Mouse (Mus musculus): ENCODE measurements around the gene Yes1.
"Not testable (repeated sequence)": the region's sequence is repeated elsewhere in the genome, so short reads cannot be mapped to it uniquely, and the experiment has no call there.

The Yes1 gene

GRCm38 (mm10) chr5:32610801-32611340, at the start of gene Yes1:
Gene Yes1 (plus strand): TSS chr5:32611171.
- no peak for DNase-seq (ENCODE audit: extremely low spot score, low read depth, low spot score)

DNA sequence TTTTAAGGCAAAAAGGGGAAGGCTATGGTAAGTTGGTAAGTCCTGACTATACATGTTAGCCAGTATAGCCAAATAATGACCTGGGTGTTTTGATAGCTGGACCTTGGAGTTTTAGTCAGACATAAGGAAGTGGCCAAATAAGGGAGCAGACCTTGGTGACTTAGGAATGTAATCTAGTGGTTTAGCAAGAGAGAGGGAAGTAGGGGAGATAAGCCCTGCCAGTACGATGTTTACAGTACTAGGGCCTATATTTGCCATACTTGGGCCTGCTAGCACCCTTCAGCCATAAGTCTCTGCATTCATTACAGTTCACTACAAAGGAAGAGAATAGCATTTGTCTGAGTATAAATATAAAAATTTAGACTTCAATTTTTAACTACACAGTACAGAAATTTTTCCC, 46.3 kb upstream of the Yes1 start:
- no peak for DNase-seq (ENCODE audit: extremely low spot score, low read depth, low spot score)

GRCm38 (mm10) chr5:32571802-32572201, 39.2 kb upstream of the Yes1 start:
- DNase-seq (ENCODE audit: extremely low spot score, low read depth, low spot score), result no peak

GRCm38 (mm10) chr5:32588136-32588535, 22.8 kb upstream of the Yes1 start:
- no peak for DNase-seq (ENCODE audit: extremely low spot score, low read depth, low spot score)

GRCm38 (mm10) chr5:32593793-32594192, 17.2 kb upstream of the Yes1 start:
- no peak for DNase-seq (ENCODE audit: extremely low spot score, low read depth, low spot score)

- no peak for DNase-seq (ENCODE audit: extremely low spot score, low read depth, low spot score)
Observed at GRCm38 (mm10) chr5:32594358-32594757, 16.6 kb upstream of the Yes1 start.

- DNase-seq (ENCODE audit: extremely low spot score, low read depth, low spot score), result no peak
Observed at GRCm38 (mm10) chr5:32605911-32606310, 5.1 kb upstream of the Yes1 start.

- no peak for DNase-seq (ENCODE audit: extremely low spot score, low read depth, low spot score)
Observed at GRCm38 (mm10) chr5:32607776-32608355, 3.1 kb upstream of the Yes1 start.

- no peak for DNase-seq (ENCODE audit: extremely low spot score, low read depth, low spot score)
Observed at GRCm38 (mm10) chr5:32608516-32608915, 2.5 kb upstream of the Yes1 start.

DNA sequence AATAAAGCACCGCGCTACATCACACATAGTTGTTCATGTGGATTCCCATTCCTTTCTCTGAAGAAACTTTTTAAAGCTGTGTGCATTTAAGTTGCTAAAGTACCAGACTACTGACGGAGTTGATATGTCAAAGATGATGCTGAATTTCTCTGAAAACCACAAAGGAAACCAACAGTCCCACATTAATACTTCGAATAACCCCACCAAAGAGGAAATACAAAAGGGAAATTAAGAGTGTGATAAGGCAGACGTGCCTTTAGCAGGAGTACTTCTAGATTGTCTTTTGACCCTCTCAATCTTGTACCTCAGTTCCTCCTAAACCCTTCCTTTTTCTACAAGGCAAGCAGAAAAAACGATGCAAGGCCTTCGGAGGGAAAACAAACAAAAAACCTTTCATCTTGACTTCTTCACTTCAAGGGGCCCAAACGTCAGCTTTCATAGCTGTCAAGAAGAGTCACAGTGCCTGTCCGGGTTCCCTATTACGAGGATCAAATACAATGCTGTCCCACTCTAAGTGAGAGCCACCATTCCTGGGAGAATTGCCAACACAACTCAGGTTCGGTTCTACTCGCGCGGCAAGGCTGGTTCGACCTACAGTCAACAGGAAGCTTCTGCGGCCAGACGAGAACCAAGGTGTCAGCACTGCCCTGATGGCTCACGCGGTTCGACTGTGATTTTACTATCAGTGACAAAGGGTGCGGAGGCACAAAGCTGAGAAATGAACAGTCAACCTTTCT, 739 bp upstream of the Yes1 start:
- no peak for DNase-seq (ENCODE audit: extremely low spot score, low read depth, low spot score)

DNA sequence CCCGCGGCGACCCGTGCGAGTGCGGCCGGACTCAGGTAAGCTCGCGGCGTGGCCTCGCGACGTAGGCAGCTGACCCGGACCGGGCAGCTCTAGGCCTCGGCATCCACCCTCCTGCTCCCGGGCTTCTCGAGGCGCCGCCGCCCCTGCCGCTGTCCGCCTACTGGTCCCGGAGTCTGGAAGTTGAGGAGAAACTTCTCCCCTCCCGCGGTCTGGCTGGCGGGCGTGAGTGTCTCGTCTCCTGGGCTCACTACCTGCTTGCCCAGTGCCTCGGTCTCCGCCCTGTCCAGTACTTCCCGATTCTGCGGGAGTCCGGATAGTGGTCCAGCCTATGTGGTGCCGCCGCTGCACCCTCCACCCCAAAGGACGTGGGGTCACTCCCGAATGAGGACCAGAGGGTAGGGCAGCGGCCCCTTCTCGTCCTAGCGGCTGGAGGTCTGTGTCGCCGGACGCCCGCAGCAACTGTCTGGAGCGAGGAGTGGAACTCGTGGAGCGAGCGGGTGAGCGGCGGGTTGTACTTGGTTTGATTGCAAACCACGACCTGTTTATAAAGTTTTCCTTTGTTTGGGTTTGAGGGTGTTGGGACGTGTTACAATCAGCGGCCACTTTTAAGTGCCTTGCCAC, 480 bp downstream of the Yes1 start:
- no peak for DNase-seq (ENCODE audit: extremely low spot score, low read depth, low spot score)

GRCm38 (mm10) chr5:32614291-32614690, 3.3 kb downstream of the Yes1 start:
- no peak for DNase-seq (ENCODE audit: extremely low spot score, low read depth, low spot score)

DNA sequence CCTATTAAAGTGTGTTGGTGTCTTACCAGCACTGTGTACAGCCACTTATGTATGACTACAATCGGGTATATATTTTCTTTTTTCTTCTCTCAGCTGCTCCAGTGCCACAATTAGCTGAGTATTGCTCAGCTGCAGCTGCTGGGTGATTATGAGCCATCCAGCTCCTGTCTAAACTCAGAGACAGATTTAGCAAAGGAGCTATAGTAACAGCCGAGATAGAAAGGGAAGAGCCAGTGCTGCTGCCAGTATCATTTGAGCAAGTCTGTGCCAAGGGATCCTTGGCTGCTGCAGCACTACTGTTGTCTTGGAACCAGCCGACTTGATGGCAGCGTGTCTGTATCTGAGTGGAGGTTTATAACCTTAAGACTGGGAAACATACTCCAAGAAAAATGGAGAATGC, 3.7 kb downstream of the Yes1 start:
- DNase-seq (ENCODE audit: extremely low spot score, low read depth, low spot score), result no peak

DNA sequence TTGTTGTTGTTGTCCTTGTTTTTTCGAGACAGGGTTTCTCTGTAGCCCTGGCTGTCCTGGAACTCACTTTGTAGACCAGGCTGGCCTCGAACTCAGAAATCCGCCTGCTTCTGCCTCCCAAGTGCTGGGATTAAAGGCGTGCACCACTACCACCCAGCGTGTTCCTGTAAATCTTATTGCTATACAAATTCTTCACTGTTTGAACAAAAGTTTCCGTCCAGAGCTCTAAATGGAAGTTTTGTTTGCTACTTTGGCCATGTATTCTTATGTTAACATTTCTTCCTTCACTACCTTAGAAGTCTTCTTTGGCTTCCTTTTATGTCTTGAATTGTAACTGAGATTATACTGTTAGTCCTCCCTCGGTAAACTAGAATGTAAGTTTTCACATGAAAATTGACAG, 5.5 kb downstream of the Yes1 start:
- not testable (repeated sequence) for DNase-seq (ENCODE audit: extremely low spot score, low read depth, low spot score)

- DNase-seq (ENCODE audit: extremely low spot score, low read depth, low spot score), result no peak
Observed at GRCm38 (mm10) chr5:32617851-32618250, 6.9 kb downstream of the Yes1 start.

DNA sequence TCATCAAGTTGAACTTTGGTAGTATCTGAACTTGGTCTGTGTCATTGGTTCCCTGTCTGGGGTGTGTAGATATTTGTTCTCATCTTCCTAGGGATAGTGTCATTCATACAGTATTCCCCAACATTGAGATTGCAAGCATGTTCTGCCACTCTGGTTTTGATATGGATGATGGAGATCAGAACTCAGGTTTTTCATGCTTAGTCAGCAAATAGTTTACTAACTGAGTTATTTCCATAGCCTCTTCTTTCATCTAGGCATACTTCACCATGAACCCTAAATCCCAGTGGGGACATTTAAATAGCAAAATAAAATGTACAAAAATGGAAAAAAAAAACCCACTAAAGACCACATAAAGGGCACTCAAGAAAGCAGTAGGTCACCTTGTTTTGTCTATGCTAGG, 12.7 kb downstream of the Yes1 start:
- DNase-seq (ENCODE audit: extremely low spot score, low read depth, low spot score), result no peak

DNA sequence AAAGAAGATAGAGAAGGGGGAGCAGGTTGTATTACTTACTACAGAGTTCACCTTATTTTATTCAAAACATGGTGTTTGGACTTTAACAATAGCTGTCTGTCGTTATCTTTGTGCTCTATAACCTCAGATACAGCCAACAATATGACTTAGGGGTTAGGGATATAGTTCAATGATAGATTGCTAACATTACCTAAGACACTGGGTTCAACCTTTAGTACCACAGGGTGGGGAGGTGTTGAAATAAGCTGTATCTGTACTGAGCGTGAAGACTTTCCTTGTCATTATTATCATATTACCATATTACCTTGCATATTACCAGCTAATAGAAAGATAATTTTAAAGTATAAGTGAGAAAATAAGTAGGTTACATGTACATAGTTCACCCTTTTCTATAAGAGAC, 13.8 kb downstream of the Yes1 start:
- DNase-seq (ENCODE audit: extremely low spot score, low read depth, low spot score), result no peak

DNA sequence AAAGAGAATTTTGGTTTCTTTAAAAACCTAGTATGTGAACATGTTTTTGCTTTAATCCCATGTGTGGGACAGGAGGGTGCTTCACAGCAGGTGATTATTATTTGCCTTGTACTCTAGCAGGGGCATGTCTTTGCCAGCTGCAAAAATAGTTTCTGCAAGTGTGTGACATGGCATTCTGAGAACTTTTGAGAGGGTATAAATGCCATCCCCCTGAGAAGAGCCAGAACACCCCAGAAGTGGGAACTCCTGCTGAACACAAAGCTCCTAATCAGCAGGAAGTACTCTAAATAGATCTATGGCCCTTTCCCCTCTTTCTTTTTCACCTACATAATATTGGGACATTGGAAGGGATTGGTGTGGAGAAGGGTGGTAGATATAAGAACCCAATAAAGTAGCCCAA, 22.2 kb downstream of the Yes1 start:
- no peak for DNase-seq (ENCODE audit: extremely low spot score, low read depth, low spot score)

GRCm38 (mm10) chr5:32657386-32657785, 46.4 kb downstream of the Yes1 start:
- DNase-seq (ENCODE audit: extremely low spot score, low read depth, low spot score), result no peak

GRCm38 (mm10) chr5:32682475-32682874, 71.5 kb downstream of the Yes1 start:
- no peak for DNase-seq (ENCODE audit: extremely low spot score, low read depth, low spot score)

- no peak for DNase-seq (ENCODE audit: extremely low spot score, low read depth, low spot score)
Observed at GRCm38 (mm10) chr5:32693411-32693810, 82.4 kb downstream of the Yes1 start.

DNA sequence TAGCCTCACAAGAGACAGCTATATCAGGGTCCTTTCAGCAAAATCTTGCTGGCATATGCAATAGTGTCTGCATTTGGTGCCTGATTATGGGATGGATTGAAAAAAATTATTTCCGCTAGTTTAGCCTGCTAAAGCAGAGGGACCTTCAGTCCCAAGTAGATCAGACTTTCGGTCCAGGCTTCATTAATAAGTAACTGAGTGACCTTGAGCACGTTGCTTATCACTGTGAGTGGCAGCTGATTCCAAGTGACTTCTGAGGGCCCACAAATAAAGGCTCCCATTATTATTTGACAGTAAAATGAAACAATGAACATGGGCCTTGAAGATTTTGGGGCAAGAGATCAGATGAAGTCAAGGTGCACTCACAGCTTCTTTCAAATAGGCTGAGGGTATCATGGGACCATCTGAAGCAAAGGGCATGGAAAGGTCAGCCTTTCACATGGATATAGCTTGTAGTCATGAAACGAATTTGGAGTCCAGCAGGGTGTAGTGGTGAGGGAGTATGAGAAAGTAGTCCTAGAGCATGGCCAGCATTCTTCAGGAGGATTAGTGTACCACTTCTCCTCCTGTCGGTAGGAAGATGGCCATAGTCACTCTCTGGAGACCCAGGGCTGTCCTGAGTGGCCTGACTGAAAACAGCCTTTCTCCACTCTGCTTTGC, 86.4 kb downstream of the Yes1 start:
- no peak for DNase-seq (ENCODE audit: extremely low spot score, low read depth, low spot score)
